Mouse (Mus musculus) midbrain, postnatal 0 days (tissue): ENCODE results near the gene Igfn1. TPM values are rescaled to one million over a fixed set of nuclear protein-coding genes. Genes with fewer than 3 reads are reported as not detected.

ENCODE experiments used
- ATAC-seq: fragments of 200-750 bp; cut with Nextera tagmentation; 2 replicates; pipeline ENCODE4 v1.8.0; 2017; ENCODE audit warnings: moderate number of reproducible peaks, mild to moderate bottlenecking, moderate TSS enrichment, moderate library complexity; ENCODE audit not compliant: low FRiP score
- DNase-seq: peaks from one replicate; pipeline ENCODE4 v3.0.0-alpha.2; 2015; ENCODE audit warnings: low spot score
- H3K27ac ChIP-seq: fragments of 300-500 bp; sonication (generic); 2 replicates; pipeline ENCODE4 v1.5.1; 2014; ENCODE audit warnings: low read depth, mild to moderate bottlenecking, low read length, mixed read lengths
- H3K27me3 ChIP-seq: fragments of 300-500 bp; sonication (generic); 2 replicates; pipeline ENCODE4 v1.6.1; 2014; ENCODE audit warnings: low read length, control low read depth, mixed read lengths; ENCODE audit not compliant: insufficient read depth
- H3K36me3 ChIP-seq: fragments of 300-500 bp; sonication (generic); 2 replicates; pipeline ENCODE4 v1.6.1; 2014; ENCODE audit warnings: low read length, control low read depth, mixed read lengths; ENCODE audit not compliant: insufficient read depth
- H3K4me1 ChIP-seq: fragments of 300-500 bp; sonication (generic); 2 replicates; pipeline ENCODE4 v1.6.1; 2014; ENCODE audit warnings: mild to moderate bottlenecking, control low read depth, antibody characterized with exemption, low read length, mixed read lengths; ENCODE audit not compliant: insufficient read depth
- H3K4me2 ChIP-seq: fragments of 300-500 bp; sonication (generic); 2 replicates; pipeline ENCODE4 v1.6.1; 2014; ENCODE audit warnings: low read depth, mild to moderate bottlenecking, low read length, mixed read lengths; ENCODE audit not compliant: poor library complexity, severe bottlenecking
- H3K4me3 ChIP-seq: fragments of 300-500 bp; sonication (generic); 2 replicates; pipeline ENCODE4 v1.5.1; 2014; ENCODE audit warnings: low read depth, mild to moderate bottlenecking, low read length, moderate library complexity
- H3K9ac ChIP-seq: fragments of 300-500 bp; sonication (generic); replicated peaks from 2 replicates; pipeline ENCODE4 v1.6.1; 2014; ENCODE audit warnings: mild to moderate bottlenecking, low read length, moderate library complexity, mixed read lengths; ENCODE audit not compliant: poor library complexity, severe bottlenecking
- H3K9me3 ChIP-seq: fragments of 300-500 bp; sonication (generic); 2 replicates; pipeline ENCODE4 v1.6.1; 2016; ENCODE audit warnings: low read length, control low read depth
- CTCF ChIP-seq: IDR thresholded peaks from 2 replicates; pipeline ENCODE4 v1.5.1; 2016; ENCODE audit warnings: antibody characterized with exemption, mild to moderate bottlenecking
- WGBS: fragments of 180-500 bp; shearing (Covaris S2); extraction: QIAGEN DNeasy Blood & Tissue Kit; methylation state at CpG from one replicate; pipeline ENCODE4 v1.1.7; 2014; 5-methylcytosine and 5-hydroxymethylcytosine counted together
- polyA plus RNA-seq: library from polyadenylated mRNA; unstranded; fragments of >200 nt; fragmentation: Nextera tagmentation; extraction: Ambion mirVana; gene quantifications from 2 replicates; pipeline ENCODE4 v1.2.1, GENCODE M21; 2015
- total RNA-seq: library from RNA; depleted of rRNA; stranded (reverse); fragments of >200 nt; gene quantifications from 2 replicates; pipeline ENCODE4 v1.2.3, GENCODE M21; 2014

The Igfn1 gene
- total and polyA plus RNA-seq, 2 experiments from 2014 or later = 0.22 TPM; not detected in 1

DNA sequence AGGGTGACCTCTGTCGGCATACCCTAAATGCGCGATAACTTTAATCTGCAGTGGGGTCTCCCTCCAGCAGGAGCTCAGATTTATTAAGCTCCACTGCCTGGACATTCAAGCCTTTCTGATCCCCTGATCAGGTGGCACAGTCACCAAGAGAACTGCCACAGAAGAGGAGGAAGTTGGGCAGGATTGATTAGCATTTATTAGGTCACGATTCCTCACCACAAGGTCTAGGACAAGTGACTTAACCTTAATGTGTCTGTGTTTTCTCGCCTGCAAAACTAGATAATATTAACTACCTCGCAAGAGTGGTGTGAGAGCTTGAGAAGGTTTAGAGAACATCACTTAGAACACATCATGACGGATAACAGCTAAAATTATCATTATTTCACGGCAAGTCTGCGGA lies 41.8 kb upstream of the Igfn1 start:
- Histone ChIP-seq H3K9ac (no peak overlapping the region), H3K27ac (no peak overlapping the region), H3K27me3 (peaks cover 19% of the 10 kb centered on the region), H3K4me2 (no peak overlapping the region), H3K9me3 (no peaks in the 10 kb centered on the region), H3K36me3 (no peaks in the 10 kb centered on the region), H3K4me1 (no peaks in the 10 kb centered on the region), H3K4me3 (no peak overlapping the region)
- no peak for DNase-seq
- ATAC-seq = no peak
- TF ChIP-seq CTCF = no peak
- WGBS = 73% methylated on average over 9 of the region's 9 CpGs

DNA sequence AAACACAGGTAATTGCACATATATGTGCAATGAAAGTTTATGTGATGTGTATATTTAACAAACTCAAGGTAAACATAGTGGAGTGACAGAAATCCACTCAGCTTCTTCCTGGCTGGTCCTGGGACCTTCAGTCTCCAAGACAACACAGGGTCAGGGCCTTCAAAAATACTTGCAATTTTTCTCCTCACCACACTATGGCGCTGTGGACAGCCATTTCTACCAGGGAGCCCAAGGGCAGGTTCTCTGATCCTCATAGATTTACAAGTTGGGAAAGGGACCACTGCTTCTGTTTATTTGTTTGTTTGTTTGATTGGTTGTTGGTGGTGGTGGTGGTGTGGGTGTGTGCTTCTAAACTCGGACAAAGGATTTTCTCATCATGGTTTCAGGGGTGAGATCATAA lies 41.3 kb upstream of the Igfn1 start:
- 9% methylated on average over 2 of the region's 2 CpGs for WGBS
- H3K27ac ChIP-seq = no peak overlapping the region
- H3K4me3 ChIP-seq = no peak overlapping the region
- H3K27me3 ChIP-seq = peaks cover 18% of the 10 kb centered on the region
- peak; percentile 51 for DNase-seq
- no peak for ATAC-seq
- H3K4me1 ChIP-seq = no peaks in the 10 kb centered on the region
- no peak overlapping the region for H3K4me2 ChIP-seq
- no peaks in the 10 kb centered on the region for H3K9me3 ChIP-seq
- no peak overlapping the region for H3K9ac ChIP-seq
- TF ChIP-seq CTCF = peak; percentile 76
- no peaks in the 10 kb centered on the region for H3K36me3 ChIP-seq

DNA sequence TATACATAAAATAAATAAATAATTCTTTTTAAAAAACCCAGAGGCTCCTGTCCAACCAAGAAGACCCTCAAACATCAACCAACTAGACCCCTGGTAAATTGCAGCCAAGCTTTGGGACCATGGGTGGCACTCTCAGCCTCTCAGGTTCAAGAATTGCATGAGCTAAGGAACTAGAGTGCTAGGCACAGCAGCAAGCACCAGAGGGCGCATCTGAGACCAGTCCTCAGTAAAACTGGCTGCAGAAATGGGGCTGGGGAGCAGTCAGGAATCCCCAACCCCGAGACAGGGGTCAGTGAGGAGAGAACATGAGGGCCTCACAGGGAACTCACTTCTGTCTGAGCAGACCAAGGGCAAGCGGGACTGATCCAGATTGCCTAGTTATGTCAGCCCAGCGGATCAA lies 39.6 kb upstream of the Igfn1 start:
- H3K9ac ChIP-seq = no peak overlapping the region
- no peaks in the 10 kb centered on the region for H3K36me3 ChIP-seq
- no peaks in the 10 kb centered on the region for H3K9me3 ChIP-seq
- ATAC-seq = no peak
- peaks cover 4% of the 10 kb centered on the region; the same call in 1 of the 2 replicates for H3K4me1 ChIP-seq
- peak; percentile 85 for TF ChIP-seq CTCF
- DNase-seq = peak; percentile 83
- 19% methylated on average over 4 of the region's 4 CpGs for WGBS
- H3K27me3 ChIP-seq = peaks cover 12% of the 10 kb centered on the region
- no peak overlapping the region for H3K27ac ChIP-seq
- H3K4me3 ChIP-seq = no peak overlapping the region
- no peak overlapping the region for H3K4me2 ChIP-seq

DNA sequence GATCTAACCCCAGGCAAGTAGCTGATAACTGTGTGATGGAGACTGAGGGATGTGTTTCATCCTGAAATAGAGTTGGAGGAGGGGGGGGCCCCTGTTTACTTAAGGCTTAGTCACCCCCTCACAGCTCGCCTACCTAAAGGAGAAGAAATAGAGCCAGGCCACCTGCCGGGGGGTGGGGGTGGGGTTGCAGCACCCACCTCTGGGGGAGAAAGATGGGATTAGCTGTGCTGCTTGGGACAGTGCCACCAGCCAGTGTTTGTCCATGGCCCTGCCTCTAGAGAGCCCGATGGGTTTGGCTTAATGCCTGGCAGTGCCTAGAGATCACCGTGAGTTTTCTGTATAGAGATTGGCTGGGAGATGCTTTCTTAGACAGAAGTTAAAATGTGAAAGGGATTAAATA lies 34.7 kb upstream of the Igfn1 start:
- no peak overlapping the region for H3K9ac ChIP-seq
- no peak for TF ChIP-seq CTCF
- no peak overlapping the region for H3K27ac ChIP-seq
- no peak overlapping the region for H3K4me2 ChIP-seq
- peaks cover 5% of the 10 kb centered on the region; the same call in 1 of the 2 replicates for H3K4me1 ChIP-seq
- no peaks in the 10 kb centered on the region for H3K9me3 ChIP-seq
- WGBS = 25% methylated on average over 4 of the region's 4 CpGs
- no peak overlapping the region for H3K4me3 ChIP-seq
- DNase-seq (peak; percentile 47), ATAC-seq (no peak)
- H3K36me3 ChIP-seq = no peaks in the 10 kb centered on the region
- H3K27me3 ChIP-seq = no peaks in the 10 kb centered on the region

DNA sequence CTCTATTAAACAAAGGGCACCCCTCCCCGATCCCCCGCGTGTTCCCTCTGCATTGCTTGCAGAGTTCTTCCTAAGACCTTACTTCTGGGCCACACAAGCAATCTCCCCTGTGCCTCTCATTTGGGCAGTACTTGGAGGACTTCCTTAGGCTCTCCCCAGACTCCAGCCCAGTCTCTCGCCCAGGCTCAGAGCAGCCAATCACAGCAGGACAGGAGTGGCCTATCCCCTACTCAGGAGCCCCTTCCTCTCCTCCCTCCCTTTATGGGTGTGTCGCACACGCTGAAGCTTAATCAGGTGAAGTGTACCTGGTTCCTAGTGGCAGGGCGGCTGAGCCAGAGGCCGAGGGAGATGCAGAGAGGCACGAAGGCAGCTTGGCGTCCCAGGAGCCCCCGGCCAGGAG lies 34.3 kb upstream of the Igfn1 start:
- Histone ChIP-seq H3K36me3 (no peaks in the 10 kb centered on the region), H3K9me3 (no peaks in the 10 kb centered on the region), H3K4me1 (peaks cover 5% of the 10 kb centered on the region; the same call in 1 of the 2 replicates), H3K9ac (no peak overlapping the region), H3K27me3 (no peaks in the 10 kb centered on the region), H3K4me2 (no peak overlapping the region), H3K27ac (no peak overlapping the region), H3K4me3 (no peak overlapping the region)
- no peak for DNase-seq
- no peak for ATAC-seq
- TF ChIP-seq CTCF = no peak
- WGBS = 18% methylated on average over 11 of the region's 11 CpGs

DNA sequence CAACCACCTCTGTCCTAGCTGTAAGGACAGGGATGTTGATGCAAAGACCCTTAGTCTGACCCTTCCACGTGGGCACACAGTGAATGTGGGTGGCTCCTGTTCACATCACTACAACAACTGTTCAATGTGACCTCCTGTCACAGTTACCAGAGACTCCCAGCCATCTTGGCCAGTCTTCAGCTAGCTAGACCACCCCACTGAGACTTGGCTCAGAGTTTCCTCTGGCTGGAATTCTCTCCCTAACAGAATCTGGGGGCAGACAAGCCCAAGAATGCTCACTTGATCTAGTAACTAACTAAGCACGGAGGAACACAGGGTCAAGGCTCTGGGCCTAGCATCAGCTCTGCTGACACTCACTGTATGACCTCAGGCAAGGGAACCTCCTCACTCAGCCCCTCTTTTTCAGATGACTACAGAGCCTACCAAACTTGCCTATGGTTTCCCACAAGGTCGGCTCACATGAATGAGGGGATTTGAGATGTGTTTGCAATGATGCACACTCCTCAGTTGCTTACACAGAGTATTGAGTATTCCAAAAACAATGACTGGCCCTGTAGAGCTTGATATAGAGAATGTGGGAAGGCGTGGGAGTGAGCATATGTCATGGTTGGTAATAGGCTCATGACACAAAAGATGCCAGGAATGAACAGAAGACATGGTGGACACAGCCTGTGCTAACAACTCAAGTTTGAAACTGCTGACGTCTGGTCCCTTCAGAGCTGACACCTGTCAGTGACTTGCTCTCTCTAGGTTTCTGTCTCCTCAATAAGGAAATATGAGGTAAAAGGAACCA lies 32.8 kb upstream of the Igfn1 start:
- Histone ChIP-seq H3K36me3 (peaks cover 14% of the 10 kb centered on the region), H3K27me3 (no peaks in the 10 kb centered on the region), H3K9ac (no peak overlapping the region), H3K9me3 (no peaks in the 10 kb centered on the region), H3K4me1 (peaks cover 5% of the 10 kb centered on the region; the same call in 1 of the 2 replicates), H3K4me3 (no peak overlapping the region), H3K4me2 (no peak overlapping the region), H3K27ac (no peak overlapping the region)
- ATAC-seq = no peak
- DNase-seq = peak; percentile 43
- TF ChIP-seq CTCF = no peak
- WGBS = 67% methylated on average over 5 of the region's 5 CpGs
